Mouse (Mus musculus) stomach, embryonic 15.5 days (tissue): Measurements from ENCODE around the gene Gnas. TPM values are rescaled to one million over a fixed set of nuclear protein-coding genes. Genes with fewer than 3 reads are reported as not detected.
A peak's percentile ranks its signal among the peaks of the same experiment; 100 is the strongest.

Experiments
- ATAC-seq: fragments of 200-750 bp; cut with Nextera tagmentation; 2 replicates; pipeline ENCODE4 v1.8.0; 2017; ENCODE audit warnings: low read depth, moderate number of reproducible peaks, moderate TSS enrichment; ENCODE audit not compliant: insufficient read depth, low FRiP score
- H3K27ac ChIP-seq: fragments of 300-500 bp; sonication (generic); 2 replicates; pipeline ENCODE4 v1.5.1; 2015; ENCODE audit warnings: mild to moderate bottlenecking, inconsistent platforms
- H3K27me3 ChIP-seq: fragments of 300-500 bp; sonication (generic); replicated peaks from 2 replicates; pipeline ENCODE4 v1.6.1; 2015; ENCODE audit warnings: inconsistent platforms
- H3K36me3 ChIP-seq: fragments of 300-500 bp; sonication (generic); 2 replicates; pipeline ENCODE4 v1.6.1; 2015; ENCODE audit warnings: inconsistent platforms
- H3K4me1 ChIP-seq: fragments of 300-500 bp; sonication (generic); 2 replicates; pipeline ENCODE4 v1.6.1; 2015; ENCODE audit warnings: inconsistent platforms
- H3K4me2 ChIP-seq: fragments of 300-500 bp; sonication (generic); 2 replicates; pipeline ENCODE4 v1.6.1; 2015; ENCODE audit warnings: mild to moderate bottlenecking, inconsistent platforms
- H3K4me3 ChIP-seq: fragments of 300-500 bp; sonication (generic); replicated peaks from 2 replicates; pipeline ENCODE4 v1.5.1; 2015; ENCODE audit warnings: inconsistent platforms
- H3K9ac ChIP-seq: fragments of 300-500 bp; sonication (generic); 2 replicates; pipeline ENCODE4 v1.6.1; 2015; ENCODE audit warnings: inconsistent platforms
- H3K9me3 ChIP-seq: fragments of 300-500 bp; sonication (generic); 2 replicates; pipeline ENCODE4 v1.6.1; 2016; ENCODE audit warnings: inconsistent platforms
- WGBS: fragments of 180-500 bp; shearing (Covaris S2); methylation state at CpG from one replicate; pipeline ENCODE4 v1.1.7; 2015; 5-methylcytosine and 5-hydroxymethylcytosine counted together
- polyA plus RNA-seq: library from polyadenylated mRNA; unstranded; fragments of >200 nt; fragmentation: Nextera tagmentation; extraction: Ambion mirVana; gene quantifications from 2 replicates; pipeline ENCODE4 v1.2.1, GENCODE M21; 2015

The Gnas gene
- polyA plus RNA-seq, 1 experiment from 2014 or later = 1,630 TPM

GRCm38 (mm10) chr2:174295900-174296465 lies 11.9 kb downstream of the Gnas start:
- 61% methylated on average over 29 of the region's 29 CpGs for WGBS
- peaks cover 38% of the 10 kb centered on the region for H3K27me3 ChIP-seq
- peak overlapping the region; percentile 69 for H3K4me2 ChIP-seq
- H3K9me3 ChIP-seq = peaks cover 17% of the 10 kb centered on the region; the same call in 1 of the 2 replicates
- H3K36me3 ChIP-seq = no peaks in the 10 kb centered on the region
- no peak for ATAC-seq
- peaks cover 27% of the 10 kb centered on the region for H3K4me1 ChIP-seq
- no peak overlapping the region for H3K9ac ChIP-seq
- H3K4me3 ChIP-seq = peak overlapping the region; percentile 61
- peak overlapping the region; percentile 23 for H3K27ac ChIP-seq

GRCm38 (mm10) chr2:174297086-174297571 lies 13.0 kb downstream of the Gnas start:
- Histone ChIP-seq H3K4me1 (peaks cover 21% of the 10 kb centered on the region), H3K4me3 (peak overlapping the region; percentile 22; the same call in 1 of the 2 replicates), H3K9me3 (peaks cover 17% of the 10 kb centered on the region; the same call in 1 of the 2 replicates), H3K27me3 (peaks cover 39% of the 10 kb centered on the region), H3K36me3 (no peaks in the 10 kb centered on the region), H3K9ac (no peak overlapping the region), H3K4me2 (peak overlapping the region; percentile 52), H3K27ac (no peak overlapping the region)
- ATAC-seq = no peak
- WGBS = 45% methylated on average over 29 of the region's 29 CpGs

DNA sequence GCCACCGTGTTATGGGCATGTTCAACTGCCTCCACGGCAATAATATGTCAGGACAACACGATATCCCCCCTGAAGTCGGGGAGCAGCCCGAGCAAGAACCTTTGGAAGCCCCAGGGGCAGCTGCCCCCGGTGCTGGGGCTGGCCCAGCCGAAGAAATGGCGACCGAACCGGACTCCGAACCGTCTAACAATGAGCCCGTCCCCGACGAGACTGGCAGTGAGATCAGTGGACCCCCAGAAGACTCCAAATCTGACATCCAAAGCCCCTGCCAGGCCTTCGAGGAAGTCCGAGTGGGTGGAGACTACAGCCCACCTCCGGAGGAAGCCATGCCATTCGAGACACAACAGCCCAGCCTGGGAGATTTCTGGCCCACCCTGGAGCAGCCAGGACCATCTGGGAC lies 13.7 kb downstream of the Gnas start:
- Histone ChIP-seq H3K4me2 (peak overlapping the region; percentile 50), H3K9me3 (peaks cover 17% of the 10 kb centered on the region; the same call in 1 of the 2 replicates), H3K9ac (no peak overlapping the region), H3K36me3 (no peaks in the 10 kb centered on the region), H3K27me3 (peaks cover 39% of the 10 kb centered on the region), H3K4me1 (peaks cover 21% of the 10 kb centered on the region), H3K4me3 (peak overlapping the region; percentile 10; the same call in 1 of the 2 replicates), H3K27ac (no peak overlapping the region)
- ATAC-seq = no peak
- WGBS = 58% methylated on average over 19 of the region's 19 CpGs

DNA sequence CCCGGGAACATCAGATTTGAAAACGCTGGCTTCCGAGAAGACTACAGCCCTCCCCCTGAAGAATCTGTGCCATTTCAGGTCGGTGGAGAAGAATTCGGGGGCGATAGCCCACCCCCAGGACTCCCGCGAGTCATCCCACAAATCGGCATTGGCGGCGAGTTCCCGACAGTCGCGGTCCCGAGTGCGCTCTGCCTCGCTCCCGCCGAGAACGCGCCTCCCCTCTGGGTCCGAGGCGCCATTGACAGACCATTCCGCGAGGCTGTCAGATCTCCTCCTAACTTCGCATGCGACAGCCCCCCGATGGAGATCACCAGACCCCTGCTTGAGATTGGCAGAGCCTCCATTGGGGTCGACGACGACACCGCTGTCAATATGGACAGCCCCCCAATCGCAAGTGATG lies 14.4 kb downstream of the Gnas start:
- no peak overlapping the region for H3K9ac ChIP-seq
- H3K36me3 ChIP-seq = no peaks in the 10 kb centered on the region
- H3K4me1 ChIP-seq = peaks cover 21% of the 10 kb centered on the region
- H3K27ac ChIP-seq = no peak overlapping the region
- H3K27me3 ChIP-seq = peaks cover 39% of the 10 kb centered on the region
- peaks cover 17% of the 10 kb centered on the region; the same call in 1 of the 2 replicates for H3K9me3 ChIP-seq
- ATAC-seq = no peak
- peak overlapping the region; percentile 34 for H3K4me3 ChIP-seq
- peak overlapping the region; percentile 50 for H3K4me2 ChIP-seq
- WGBS = 48% methylated on average over 33 of the region's 33 CpGs

GRCm38 (mm10) chr2:174299091-174299770 lies 15.1 kb downstream of the Gnas start:
- peaks cover 17% of the 10 kb centered on the region; the same call in 1 of the 2 replicates for H3K9me3 ChIP-seq
- no peaks in the 10 kb centered on the region for H3K36me3 ChIP-seq
- H3K4me2 ChIP-seq = peak overlapping the region; percentile 50
- no peak for ATAC-seq
- H3K27ac ChIP-seq = no peak overlapping the region
- H3K27me3 ChIP-seq = peaks cover 39% of the 10 kb centered on the region
- H3K9ac ChIP-seq = no peak overlapping the region
- H3K4me1 ChIP-seq = peaks cover 21% of the 10 kb centered on the region
- 56% methylated on average over 47 of the region's 48 CpGs for WGBS
- peak overlapping the region; percentile 34 for H3K4me3 ChIP-seq

DNA sequence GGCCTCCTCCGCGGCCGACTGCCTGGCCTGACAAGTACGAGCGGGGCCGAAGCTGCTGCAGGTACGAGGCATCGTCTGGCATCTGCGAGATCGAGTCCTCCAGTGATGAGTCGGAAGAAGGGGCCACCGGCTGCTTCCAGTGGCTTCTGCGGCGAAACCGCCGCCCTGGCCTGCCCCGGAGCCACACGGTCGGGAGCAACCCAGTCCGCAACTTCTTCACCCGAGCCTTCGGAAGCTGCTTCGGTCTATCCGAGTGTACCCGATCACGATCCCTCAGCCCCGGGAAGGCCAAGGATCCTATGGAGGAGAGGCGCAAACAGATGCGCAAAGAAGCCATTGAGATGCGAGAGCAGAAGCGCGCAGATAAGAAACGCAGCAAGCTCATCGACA lies 15.6 kb downstream of the Gnas start:
- Histone ChIP-seq H3K9ac (no peak overlapping the region), H3K27ac (no peak overlapping the region), H3K4me1 (peaks cover 21% of the 10 kb centered on the region), H3K4me3 (peak overlapping the region; percentile 34), H3K4me2 (peak overlapping the region; percentile 50), H3K36me3 (no peaks in the 10 kb centered on the region), H3K27me3 (peaks cover 39% of the 10 kb centered on the region), H3K9me3 (peaks cover 17% of the 10 kb centered on the region; the same call in 1 of the 2 replicates)
- ATAC-seq = no peak
- WGBS = 43% methylated on average over 34 of the region's 34 CpGs

DNA sequence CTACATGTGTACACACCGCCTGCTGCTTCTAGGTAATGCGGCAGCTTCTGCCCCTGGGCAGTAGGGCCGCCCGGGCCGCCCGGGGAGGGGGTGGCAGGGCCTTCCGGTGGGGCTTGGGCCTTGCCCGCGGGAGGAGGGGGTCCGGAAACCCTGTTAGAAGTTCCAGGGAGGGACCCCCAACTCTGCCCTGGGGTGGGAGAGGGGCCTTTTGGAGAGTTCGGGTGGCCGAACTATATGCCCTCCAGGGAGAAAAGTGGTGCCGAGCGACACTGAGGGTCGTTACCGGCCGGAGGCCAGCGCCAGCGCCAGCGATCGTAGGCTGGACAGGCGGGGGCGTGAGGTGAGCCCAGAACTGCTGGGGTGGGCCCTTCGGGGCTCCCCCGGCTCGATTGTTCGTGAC lies 16.1 kb downstream of the Gnas start:
- Histone ChIP-seq H3K9me3 (peaks cover 17% of the 10 kb centered on the region; the same call in 1 of the 2 replicates), H3K27ac (no peak overlapping the region), H3K36me3 (no peaks in the 10 kb centered on the region), H3K4me1 (peaks cover 21% of the 10 kb centered on the region), H3K27me3 (peaks cover 39% of the 10 kb centered on the region), H3K4me3 (peak overlapping the region; percentile 34), H3K4me2 (peak overlapping the region; percentile 50), H3K9ac (no peak overlapping the region)
- no peak for ATAC-seq
- 57% methylated on average over 27 of the region's 27 CpGs for WGBS

DNA sequence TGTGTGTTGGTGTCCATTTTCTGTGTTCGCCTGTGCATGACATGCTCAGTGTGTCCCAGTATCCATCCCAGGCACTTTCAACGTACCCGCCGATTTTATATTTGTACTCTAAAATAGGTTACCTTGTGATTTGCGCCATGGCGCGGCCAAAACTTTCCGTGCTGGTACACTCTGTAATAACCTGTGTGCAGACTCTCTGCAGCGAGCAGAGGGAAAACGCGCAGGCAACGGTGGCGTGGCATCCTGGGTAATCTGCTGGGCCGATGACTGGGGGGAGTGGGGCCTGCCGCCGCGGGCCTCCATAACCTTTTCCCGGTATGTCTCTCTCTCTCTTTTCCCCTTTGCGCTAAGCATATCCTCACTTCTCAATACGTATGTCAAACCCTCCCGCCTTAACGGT lies 16.5 kb downstream of the Gnas start:
- Histone ChIP-seq H3K4me2 (peak overlapping the region; percentile 50), H3K4me1 (peaks cover 21% of the 10 kb centered on the region), H3K4me3 (peak overlapping the region; percentile 34), H3K9me3 (peaks cover 17% of the 10 kb centered on the region; the same call in 1 of the 2 replicates), H3K27me3 (peaks cover 39% of the 10 kb centered on the region), H3K9ac (no peak overlapping the region), H3K36me3 (no peaks in the 10 kb centered on the region), H3K27ac (no peak overlapping the region)
- ATAC-seq = no peak
- 52% methylated on average over 22 of the region's 22 CpGs for WGBS

DNA sequence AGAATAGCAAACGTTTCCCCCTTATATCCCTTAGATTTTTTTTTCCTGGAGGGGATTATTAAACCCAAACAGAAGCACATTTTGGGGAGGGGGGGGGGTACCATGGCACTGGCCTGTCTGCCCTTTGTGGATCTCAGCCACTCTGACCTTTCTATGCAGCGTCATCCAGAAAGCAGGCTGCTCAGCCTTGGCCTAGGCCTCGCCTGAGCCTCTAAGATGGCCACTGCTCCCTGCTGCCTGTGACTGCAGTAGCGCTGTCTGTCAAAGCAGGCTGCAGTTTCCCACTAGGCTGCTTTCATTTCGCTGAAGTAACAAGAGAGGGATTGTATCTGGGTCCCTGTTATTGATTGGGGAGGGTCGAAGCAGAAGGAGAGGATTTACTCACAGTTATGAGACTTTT lies 18.4 kb downstream of the Gnas start:
- Histone ChIP-seq H3K4me3 (no peak overlapping the region), H3K4me1 (peaks cover 21% of the 10 kb centered on the region), H3K9me3 (peaks cover 13% of the 10 kb centered on the region; the same call in 1 of the 2 replicates), H3K4me2 (no peak overlapping the region), H3K36me3 (no peaks in the 10 kb centered on the region), H3K9ac (no peak overlapping the region), H3K27ac (no peak overlapping the region), H3K27me3 (peaks cover 34% of the 10 kb centered on the region)
- ATAC-seq = no peak
- 62% methylated on average over 6 of the region's 6 CpGs for WGBS

DNA sequence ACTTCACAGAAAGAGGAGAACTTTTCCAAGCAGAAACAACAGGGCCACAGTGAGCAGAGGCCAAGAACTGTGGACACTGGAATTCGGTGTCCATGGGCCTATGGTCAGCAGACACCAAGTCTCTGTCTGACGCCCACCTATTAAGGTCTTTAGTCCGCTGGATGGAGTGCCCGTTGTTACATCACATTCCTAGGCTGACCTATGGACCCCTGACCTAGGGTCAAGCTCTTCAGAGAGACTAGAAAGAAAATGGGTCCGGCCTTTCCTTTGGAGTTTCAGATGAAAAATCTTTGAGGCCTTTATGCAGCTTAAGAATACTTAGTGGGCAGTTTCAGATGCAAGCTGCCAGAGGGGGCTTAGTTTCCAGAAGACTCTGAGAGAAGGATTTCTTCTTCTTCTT lies 21.5 kb downstream of the Gnas start:
- Histone ChIP-seq H3K4me1 (no peaks in the 10 kb centered on the region), H3K4me3 (no peak overlapping the region), H3K27me3 (peaks cover 4% of the 10 kb centered on the region; the same call in 1 of the 2 replicates), H3K4me2 (no peak overlapping the region), H3K36me3 (no peaks in the 10 kb centered on the region), H3K9ac (no peak overlapping the region), H3K9me3 (no peaks in the 10 kb centered on the region), H3K27ac (no peak overlapping the region)
- WGBS = 24% methylated on average over 5 of the region's 5 CpGs
- no peak for ATAC-seq

GRCm38 (mm10) chr2:174307903-174308302 lies 23.8 kb downstream of the Gnas start:
- no peaks in the 10 kb centered on the region for H3K36me3 ChIP-seq
- no peaks in the 10 kb centered on the region for H3K9me3 ChIP-seq
- no peak overlapping the region for H3K9ac ChIP-seq
- H3K4me1 ChIP-seq = peaks cover 5% of the 10 kb centered on the region; the same call in 1 of the 2 replicates
- H3K4me3 ChIP-seq = no peak overlapping the region
- 73% methylated on average over 3 of the region's 3 CpGs for WGBS
- no peak overlapping the region for H3K27ac ChIP-seq
- no peaks in the 10 kb centered on the region for H3K27me3 ChIP-seq
- no peak for ATAC-seq
- no peak overlapping the region for H3K4me2 ChIP-seq

- H3K4me1 ChIP-seq = peaks cover 5% of the 10 kb centered on the region; the same call in 1 of the 2 replicates
- no peak overlapping the region for H3K27ac ChIP-seq
- H3K4me2 ChIP-seq = no peak overlapping the region
- H3K36me3 ChIP-seq = no peaks in the 10 kb centered on the region
- no peaks in the 10 kb centered on the region for H3K27me3 ChIP-seq
- no peak overlapping the region for H3K4me3 ChIP-seq
- no peak overlapping the region for H3K9ac ChIP-seq
- 11% methylated on average over 7 of the region's 7 CpGs for WGBS
- H3K9me3 ChIP-seq = no peaks in the 10 kb centered on the region
- ATAC-seq = 0 out of 2 replicates have a peak, but pooled peaks have one; percentile 38
Measured at GRCm38 (mm10) chr2:174310913-174311514, 26.9 kb downstream of the Gnas start.
